Mouse (Mus musculus) forebrain, embryonic 12.5 days (tissue): ENCODE data around the gene Gch1. TPM values are rescaled to one million over a fixed set of nuclear protein-coding genes. Genes with fewer than 3 reads are reported as not detected.

Experiments used
- ATAC-seq: fragments of 200-750 bp; cut with Nextera tagmentation; 2 replicates; pipeline ENCODE4 v1.8.0; 2017; ENCODE audit warnings: moderate TSS enrichment; ENCODE audit not compliant: low FRiP score
- H3K27ac ChIP-seq: fragments of 300-500 bp; sonication (generic); 2 replicates; pipeline ENCODE4 v1.5.1; 2016; ENCODE audit warnings: mild to moderate bottlenecking
- H3K27me3 ChIP-seq: fragments of 300-500 bp; sonication (generic); 2 replicates; pipeline ENCODE4 v1.6.1; 2016; ENCODE audit warnings: mild to moderate bottlenecking
- H3K36me3 ChIP-seq: fragments of 300-500 bp; sonication (generic); replicated peaks from 2 replicates; pipeline ENCODE4 v1.6.1; 2016; ENCODE audit warnings: mild to moderate bottlenecking
- H3K4me1 ChIP-seq: fragments of 300-500 bp; sonication (generic); 2 replicates; pipeline ENCODE4 v1.6.1; 2016
- H3K4me2 ChIP-seq: fragments of 300-500 bp; sonication (generic); 2 replicates; pipeline ENCODE4 v1.6.1; 2016; ENCODE audit warnings: mild to moderate bottlenecking, moderate library complexity
- H3K4me3 ChIP-seq: fragments of 300-500 bp; sonication (generic); replicated peaks from 2 replicates; pipeline ENCODE4 v1.5.1; 2016; ENCODE audit warnings: mild to moderate bottlenecking
- H3K9ac ChIP-seq: fragments of 300-500 bp; sonication (generic); 2 replicates; pipeline ENCODE4 v1.6.1; 2016; ENCODE audit warnings: mild to moderate bottlenecking
- H3K9me3 ChIP-seq: fragments of 300-500 bp; sonication (generic); 2 replicates; pipeline ENCODE4 v1.6.1; 2016
- WGBS: fragments of 180-500 bp; shearing (Covaris S2); methylation state at CpG from one replicate; pipeline ENCODE4 v1.1.7; 2016; 5-methylcytosine and 5-hydroxymethylcytosine counted together
- polyA plus RNA-seq: library from polyadenylated mRNA; unstranded; fragments of >200 nt; fragmentation: Nextera tagmentation; extraction: Ambion mirVana; gene quantifications from 2 replicates; pipeline ENCODE4 v1.2.1, GENCODE M21; 2016

Gch1 gene
- polyA plus RNA-seq, result 1.4 and 1.6 TPM in 2 replicates

DNA sequence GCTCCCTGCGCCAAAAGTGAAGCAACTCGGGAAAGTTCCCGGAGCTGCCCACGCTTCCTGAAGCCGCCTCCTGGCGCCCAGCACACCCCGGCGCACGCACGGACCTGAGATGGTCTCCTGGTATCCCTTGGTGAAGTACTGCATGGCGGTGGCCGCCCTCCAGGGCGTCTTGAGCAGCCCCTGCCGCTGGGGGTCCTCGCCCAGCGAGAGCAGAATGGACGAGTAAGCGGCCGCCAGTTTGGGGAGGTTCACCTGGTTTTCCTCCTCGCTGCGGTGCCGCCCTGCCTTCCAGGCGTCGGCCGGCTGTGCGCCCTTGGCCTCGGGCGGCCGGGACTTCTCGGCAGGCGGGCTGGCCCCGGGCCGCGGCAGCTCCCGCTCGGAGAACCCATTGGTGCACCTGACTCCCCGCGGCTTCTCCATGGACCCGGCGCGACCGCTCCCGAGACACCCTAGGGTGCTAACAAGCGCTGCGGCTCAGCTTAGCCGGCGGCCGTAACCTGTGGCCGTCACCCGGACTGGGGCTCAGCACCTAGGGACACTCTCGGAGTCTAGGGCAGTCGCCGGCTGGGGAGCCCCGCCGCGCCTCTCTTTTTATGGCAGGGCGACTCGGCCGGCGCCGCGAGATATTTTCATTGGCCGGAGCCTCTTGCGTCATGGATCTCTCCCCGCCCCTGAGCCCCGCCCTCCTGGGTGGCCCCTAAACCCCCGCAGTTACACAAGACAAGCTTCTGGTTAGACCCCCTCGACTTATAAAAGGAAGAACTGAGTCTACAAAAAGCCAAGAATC is at the start of gene Gch1:
Gene Gch1, minus strand, starts transcription at position 566 of the 787 bp plus-strand sequence.
- no peaks in the 10 kb centered on the region for H3K9me3 ChIP-seq
- no peak within 1 kb of the TSS for H3K27ac ChIP-seq
- H3K9ac ChIP-seq, result peak within 1 kb of the TSS; percentile 66
- peak within 1 kb of the TSS; percentile 99 for H3K4me2 ChIP-seq
- ATAC-seq, result peak; percentile 93
- H3K27me3 ChIP-seq, result peaks cover 16% of the 10 kb centered on the region
- no peaks in the 10 kb centered on the region for H3K36me3 ChIP-seq
- peak within 1 kb of the TSS; percentile 73 for H3K4me3 ChIP-seq
- WGBS, result under 1% methylated on average over 68 of the region's 68 CpGs
- H3K4me1 ChIP-seq, result peaks cover 8% of the 10 kb centered on the region

DNA sequence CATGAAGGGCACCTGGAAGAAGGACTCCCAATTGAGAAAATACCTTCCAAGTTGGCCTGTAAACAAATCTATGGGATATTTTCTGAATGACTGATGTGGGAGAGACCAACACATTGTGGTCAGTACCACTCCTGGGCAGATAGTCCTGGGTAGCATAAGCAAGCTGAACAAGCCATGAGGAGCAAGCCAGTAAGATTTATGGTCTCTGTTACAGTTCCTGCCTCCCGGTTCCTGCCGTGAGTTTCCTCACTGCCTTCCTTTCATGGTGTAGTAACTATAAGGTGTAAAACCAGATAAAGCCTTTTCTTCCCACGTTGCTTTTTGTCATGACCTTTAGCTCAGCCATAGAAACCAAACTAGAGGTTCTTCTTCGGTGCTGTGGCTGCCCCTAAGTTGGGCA is 48.1 kb upstream of the Gch1 start:
- Histone ChIP-seq H3K27me3 (no peaks in the 10 kb centered on the region), H3K4me3 (no peak overlapping the region), H3K4me2 (no peak overlapping the region), H3K9me3 (peaks cover 6% of the 10 kb centered on the region; the same call in 1 of the 2 replicates), H3K27ac (no peak overlapping the region), H3K9ac (no peak overlapping the region), H3K36me3 (peaks cover 17% of the 10 kb centered on the region), H3K4me1 (no peaks in the 10 kb centered on the region)
- 88% methylated on average over 4 of the region's 4 CpGs for WGBS
- no peak for ATAC-seq

DNA sequence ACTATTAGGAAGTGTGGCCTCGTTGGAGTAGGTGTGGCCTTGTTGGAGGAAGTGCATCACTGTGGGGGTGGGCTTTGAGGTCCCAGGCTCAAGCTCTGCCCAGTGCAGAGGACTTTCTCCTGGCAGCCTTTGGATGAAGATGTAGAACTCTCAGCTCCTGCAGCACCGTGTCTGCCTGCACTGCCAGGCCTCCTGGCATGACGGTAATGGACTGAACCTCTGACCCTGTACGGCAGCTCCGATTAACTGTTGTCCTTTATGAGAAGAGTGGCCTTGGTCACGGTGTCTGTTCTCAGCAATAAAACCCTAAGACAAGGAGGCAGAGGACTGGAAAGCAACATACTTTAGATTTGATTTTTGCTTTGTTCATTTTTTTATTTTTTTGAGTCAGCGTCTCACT is 47.3 kb upstream of the Gch1 start:
- ATAC-seq, result no peak
- H3K4me3 ChIP-seq, result no peak overlapping the region
- no peaks in the 10 kb centered on the region for H3K27me3 ChIP-seq
- no peak overlapping the region for H3K9ac ChIP-seq
- no peak overlapping the region for H3K4me2 ChIP-seq
- no peak overlapping the region for H3K27ac ChIP-seq
- peaks cover 15% of the 10 kb centered on the region for H3K36me3 ChIP-seq
- H3K4me1 ChIP-seq, result no peaks in the 10 kb centered on the region
- 86% methylated on average over 7 of the region's 7 CpGs for WGBS
- peaks cover 6% of the 10 kb centered on the region; the same call in 1 of the 2 replicates for H3K9me3 ChIP-seq

DNA sequence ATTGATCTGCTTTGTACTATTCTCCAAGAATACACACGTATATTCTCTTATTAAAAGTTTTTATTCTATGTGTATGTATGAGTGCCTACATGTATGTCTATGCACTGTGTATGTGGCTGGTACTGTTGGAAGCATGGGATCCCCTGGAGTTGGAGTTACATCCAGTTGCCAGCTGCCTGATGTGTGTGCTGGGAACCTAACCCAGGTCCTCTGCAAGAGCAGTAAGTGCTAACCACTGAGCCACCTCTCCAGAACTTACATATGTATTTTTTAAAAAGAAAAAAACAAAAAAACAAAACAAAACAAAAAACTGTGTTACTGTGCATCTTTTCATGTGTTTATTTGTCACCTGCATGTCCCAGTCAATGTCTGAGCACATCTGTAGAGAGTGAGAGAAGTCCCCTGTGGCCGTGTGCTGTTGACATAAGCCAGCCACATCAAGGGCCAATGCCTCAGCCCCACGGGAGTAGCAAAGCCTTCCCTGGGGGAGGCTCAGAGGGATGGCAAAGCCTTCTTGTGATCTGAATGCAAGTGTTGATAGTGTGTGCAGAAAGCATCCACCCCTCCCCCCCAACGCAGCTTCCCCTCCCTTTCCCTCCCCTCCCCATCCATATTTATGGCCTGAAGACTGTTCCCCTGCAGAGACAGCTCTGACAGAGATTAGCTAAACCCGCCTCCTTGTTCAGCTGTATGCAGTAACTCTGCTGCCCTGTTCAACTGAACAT is 45.5 kb upstream of the Gch1 start:
- H3K27me3 ChIP-seq, result no peaks in the 10 kb centered on the region
- peaks cover 6% of the 10 kb centered on the region; the same call in 1 of the 2 replicates for H3K9me3 ChIP-seq
- H3K36me3 ChIP-seq, result 0 out of 2 replicates have a peak, but pooled peaks cover 2% of the 10 kb centered on the region
- no peak for ATAC-seq
- H3K4me3 ChIP-seq, result no peak overlapping the region
- H3K4me1 ChIP-seq, result no peaks in the 10 kb centered on the region
- no peak overlapping the region for H3K27ac ChIP-seq
- H3K9ac ChIP-seq, result no peak overlapping the region
- 70% methylated on average over 5 of the region's 5 CpGs for WGBS
- H3K4me2 ChIP-seq, result no peak overlapping the region

DNA sequence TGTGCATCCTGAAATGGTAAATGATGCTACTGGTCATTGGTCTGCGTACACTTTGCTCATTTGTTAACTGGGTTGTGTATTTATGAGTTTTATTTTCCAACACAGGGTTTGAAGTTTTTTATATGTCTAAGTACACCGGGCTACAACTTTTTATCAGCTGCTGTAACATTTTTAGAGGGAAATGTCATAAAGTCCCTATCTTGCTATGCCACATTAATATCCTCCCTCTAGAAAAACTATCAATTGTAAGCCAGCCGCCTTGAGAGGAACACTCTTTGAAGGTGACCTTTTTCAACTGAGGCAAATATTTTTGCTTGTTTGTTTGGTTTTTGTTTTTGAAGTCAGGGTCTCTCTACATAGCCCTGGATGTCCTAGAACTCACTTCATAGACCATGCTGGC is 44.8 kb upstream of the Gch1 start:
- WGBS, result 91% methylated on average over 3 of the region's 3 CpGs
- H3K9me3 ChIP-seq, result peaks cover 6% of the 10 kb centered on the region; the same call in 1 of the 2 replicates
- no peaks in the 10 kb centered on the region for H3K4me1 ChIP-seq
- H3K4me3 ChIP-seq, result no peak overlapping the region
- H3K27ac ChIP-seq, result no peak overlapping the region
- H3K36me3 ChIP-seq, result no peaks in the 10 kb centered on the region
- H3K9ac ChIP-seq, result no peak overlapping the region
- ATAC-seq, result no peak
- no peaks in the 10 kb centered on the region for H3K27me3 ChIP-seq
- no peak overlapping the region for H3K4me2 ChIP-seq

DNA sequence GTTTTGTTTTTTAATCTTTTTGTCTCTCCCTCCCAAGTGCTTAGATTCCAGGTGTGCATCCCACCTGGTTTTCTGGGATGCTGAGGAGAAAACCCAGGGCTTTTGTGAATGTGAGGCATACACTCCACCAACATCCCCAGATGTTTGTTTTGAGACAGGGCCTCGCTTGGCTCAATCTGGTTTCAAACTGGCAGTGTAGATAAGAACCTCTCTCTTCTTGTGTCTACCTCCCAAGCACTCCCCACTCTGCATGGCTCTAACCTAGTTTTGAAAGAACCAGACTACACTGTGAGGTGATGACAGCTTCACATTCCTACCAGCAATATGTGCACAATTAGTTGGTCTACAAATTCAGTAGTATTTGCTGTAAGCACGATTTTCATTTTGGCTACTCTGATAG is 44.4 kb upstream of the Gch1 start:
- no peaks in the 10 kb centered on the region for H3K4me1 ChIP-seq
- no peak overlapping the region for H3K4me2 ChIP-seq
- H3K9me3 ChIP-seq, result peaks cover 6% of the 10 kb centered on the region; the same call in 1 of the 2 replicates
- no peak overlapping the region for H3K9ac ChIP-seq
- no peak overlapping the region for H3K27ac ChIP-seq
- no peak overlapping the region for H3K4me3 ChIP-seq
- 75% methylated on average over 2 of the region's 2 CpGs for WGBS
- ATAC-seq, result no peak
- no peaks in the 10 kb centered on the region for H3K36me3 ChIP-seq
- H3K27me3 ChIP-seq, result no peaks in the 10 kb centered on the region

DNA sequence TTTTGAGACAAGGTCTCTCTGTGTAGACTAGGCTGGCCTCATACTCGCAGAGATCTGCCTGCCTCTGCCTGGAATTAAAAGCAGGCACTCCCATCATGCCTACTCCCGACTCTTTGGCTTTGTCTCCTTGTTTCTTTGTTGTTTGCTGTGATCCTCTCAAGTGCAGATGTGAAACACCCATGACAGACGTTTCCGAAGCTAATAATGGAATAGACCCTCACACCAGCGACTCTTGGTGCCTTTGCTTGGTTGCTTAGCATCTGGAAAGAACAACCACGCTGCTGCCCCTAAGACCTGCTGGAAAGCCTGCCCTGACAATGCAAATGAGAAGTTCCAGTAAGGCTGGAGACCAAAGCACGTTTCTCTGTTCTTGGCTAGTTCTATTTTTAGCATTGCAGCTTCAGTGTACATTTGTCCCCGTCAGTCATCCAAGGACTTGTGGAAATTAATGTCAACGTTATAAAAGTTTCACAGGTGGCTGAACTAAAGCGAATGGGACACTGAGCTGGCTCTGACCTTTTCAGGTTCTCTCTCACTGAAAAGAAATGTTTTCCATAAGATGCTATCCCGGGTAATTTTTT is 40.7 kb upstream of the Gch1 start:
- no peaks in the 10 kb centered on the region for H3K4me1 ChIP-seq
- no peak for ATAC-seq
- H3K4me3 ChIP-seq, result no peak overlapping the region
- H3K4me2 ChIP-seq, result no peak overlapping the region
- WGBS, result 80% methylated on average over 11 of the region's 11 CpGs
- no peak overlapping the region for H3K9ac ChIP-seq
- H3K27me3 ChIP-seq, result no peaks in the 10 kb centered on the region
- H3K27ac ChIP-seq, result no peak overlapping the region
- 0 out of 2 replicates have a peak, but pooled peaks cover 3% of the 10 kb centered on the region for H3K9me3 ChIP-seq
- no peaks in the 10 kb centered on the region for H3K36me3 ChIP-seq

DNA sequence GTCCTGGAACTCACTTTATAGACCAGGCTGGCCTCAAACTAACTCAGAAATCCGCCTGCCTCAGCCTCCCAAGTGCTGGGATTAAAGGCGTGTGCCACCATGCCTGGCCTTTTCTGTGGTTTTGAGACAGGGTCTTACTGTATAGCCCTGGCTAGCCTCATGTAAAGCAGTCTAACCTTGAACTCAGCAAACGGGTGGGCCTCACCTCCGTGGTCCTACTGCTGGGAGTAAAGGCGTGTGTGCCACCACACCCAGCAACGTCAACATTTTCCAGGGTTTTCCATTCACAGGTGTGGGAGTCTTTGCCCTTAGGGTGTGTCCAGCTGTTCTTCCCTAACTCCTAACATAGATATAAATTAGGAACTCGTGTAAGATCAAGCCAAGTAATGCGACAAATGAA is 36.7 kb upstream of the Gch1 start:
- no peaks in the 10 kb centered on the region for H3K36me3 ChIP-seq
- H3K9ac ChIP-seq, result no peak overlapping the region
- no peak overlapping the region for H3K4me3 ChIP-seq
- ATAC-seq, result no peak
- 0 out of 2 replicates have a peak, but pooled peaks cover 3% of the 10 kb centered on the region for H3K9me3 ChIP-seq
- no peaks in the 10 kb centered on the region for H3K27me3 ChIP-seq
- no peak overlapping the region for H3K27ac ChIP-seq
- no peaks in the 10 kb centered on the region for H3K4me1 ChIP-seq
- no peak overlapping the region for H3K4me2 ChIP-seq
- WGBS, result 90% methylated on average over 8 of the region's 8 CpGs

DNA sequence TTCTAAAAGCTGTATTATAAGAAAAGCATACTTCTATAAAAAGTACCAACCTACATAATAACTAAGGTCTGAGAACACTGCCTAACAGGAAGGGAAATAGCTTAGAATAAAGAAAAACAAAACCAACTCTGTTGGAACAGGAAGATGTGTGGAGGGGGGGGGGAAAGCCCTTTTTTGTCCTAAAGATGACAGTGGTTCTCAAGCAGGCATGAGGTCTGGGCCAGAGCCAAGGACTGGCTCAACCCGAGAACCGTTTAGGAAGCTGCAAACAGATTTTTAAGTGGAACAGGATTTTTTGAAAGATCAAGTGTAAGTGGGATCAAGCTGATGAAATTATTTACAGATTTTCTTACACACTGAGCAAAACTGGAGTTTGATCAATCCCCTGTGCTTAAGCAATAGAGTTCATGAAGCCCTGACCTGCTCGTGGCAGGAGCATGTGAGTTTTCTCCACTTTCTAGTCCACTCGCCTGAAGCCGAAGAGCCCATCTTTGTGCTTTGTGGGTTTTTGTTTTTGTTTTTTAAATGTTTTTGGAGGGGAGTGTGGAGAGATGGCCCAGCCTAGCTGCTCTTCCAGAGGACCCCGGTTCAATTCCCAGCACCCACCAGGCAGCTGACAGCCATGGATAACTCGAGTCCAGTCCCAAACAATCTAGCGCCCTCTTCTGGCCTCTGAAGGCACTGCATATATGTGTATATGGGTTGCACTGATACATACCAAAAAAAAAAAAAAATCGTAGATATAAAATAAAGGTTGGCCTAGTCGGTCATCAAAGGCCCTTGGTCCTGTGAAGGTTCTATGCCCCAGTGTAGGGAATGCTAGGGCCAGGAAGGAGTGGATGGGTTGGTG is 35.5 kb upstream of the Gch1 start:
- Histone ChIP-seq H3K27ac (no peak overlapping the region), H3K4me3 (no peak overlapping the region), H3K4me2 (no peak overlapping the region), H3K36me3 (no peaks in the 10 kb centered on the region), H3K27me3 (no peaks in the 10 kb centered on the region), H3K9ac (no peak overlapping the region), H3K4me1 (no peaks in the 10 kb centered on the region), H3K9me3 (0 out of 2 replicates have a peak, but pooled peaks cover 3% of the 10 kb centered on the region)
- WGBS, result 79% methylated on average over 10 of the region's 10 CpGs
- no peak for ATAC-seq

DNA sequence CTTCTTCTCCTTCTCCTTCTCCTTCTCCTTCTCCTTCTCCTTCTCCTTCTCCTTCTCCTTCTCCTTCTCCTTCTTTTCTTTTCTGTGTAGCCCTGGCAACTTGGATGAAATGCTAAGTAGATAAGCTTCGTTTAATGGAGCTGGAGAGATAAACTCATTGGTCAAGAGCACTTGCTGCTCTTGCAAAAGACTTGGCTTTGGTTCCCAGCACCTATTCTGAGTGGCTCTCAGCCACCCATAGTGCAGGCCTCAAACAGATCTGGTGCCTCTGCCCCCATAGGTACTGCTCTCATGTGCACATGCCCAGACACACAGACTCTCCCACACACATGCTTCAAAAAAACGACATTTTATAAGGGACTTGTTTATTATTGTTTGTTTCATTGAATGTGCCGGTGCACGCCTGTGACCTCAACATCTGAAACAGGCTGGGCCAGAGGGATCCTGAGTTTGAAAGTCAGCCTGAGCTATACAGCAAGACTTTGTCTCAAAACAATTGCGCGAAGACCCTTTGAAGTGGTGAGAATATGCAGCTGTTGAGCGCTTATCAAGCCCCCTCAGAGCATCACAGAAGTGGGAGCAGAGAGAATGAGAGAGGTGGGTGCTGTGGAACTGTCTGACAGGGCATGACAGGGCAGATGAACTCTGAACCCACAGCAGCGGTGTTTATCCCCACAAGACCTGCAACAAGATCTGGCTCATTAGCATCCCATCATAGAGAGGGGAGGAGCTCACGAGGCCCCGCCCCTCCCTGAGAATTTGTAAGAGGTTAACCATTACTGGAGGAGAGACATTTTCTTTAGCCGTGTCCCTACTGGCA is 33.6 kb upstream of the Gch1 start:
- 0 out of 2 replicates have a peak, but pooled peaks cover 3% of the 10 kb centered on the region for H3K9me3 ChIP-seq
- no peak for ATAC-seq
- H3K9ac ChIP-seq, result no peak overlapping the region
- no peaks in the 10 kb centered on the region for H3K36me3 ChIP-seq
- no peaks in the 10 kb centered on the region for H3K27me3 ChIP-seq
- 82% methylated on average over 11 of the region's 11 CpGs for WGBS
- H3K4me3 ChIP-seq, result no peak overlapping the region
- no peak overlapping the region for H3K27ac ChIP-seq
- no peak overlapping the region for H3K4me2 ChIP-seq
- no peaks in the 10 kb centered on the region for H3K4me1 ChIP-seq

DNA sequence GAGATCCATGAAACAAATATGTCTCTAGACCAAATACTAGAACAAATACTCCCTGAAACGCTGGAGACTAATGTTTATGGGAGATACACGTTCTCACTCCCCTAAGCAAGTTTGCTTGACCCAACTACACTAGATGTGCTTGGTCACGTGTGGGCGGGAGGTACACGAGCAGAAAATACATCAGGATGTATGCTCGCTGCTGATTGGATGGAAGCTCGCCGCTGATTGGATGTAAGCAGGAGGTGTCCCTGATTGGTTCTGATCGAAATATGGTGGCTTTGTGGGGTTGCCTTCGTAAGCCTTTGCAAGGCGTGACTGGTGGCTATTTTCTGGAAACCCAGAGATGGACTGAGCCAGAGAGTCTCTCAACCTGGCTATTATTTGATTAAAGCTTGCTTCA is 32.4 kb upstream of the Gch1 start:
- Histone ChIP-seq H3K4me3 (no peak overlapping the region), H3K4me1 (no peaks in the 10 kb centered on the region), H3K9ac (no peak overlapping the region), H3K9me3 (0 out of 2 replicates have a peak, but pooled peaks cover 3% of the 10 kb centered on the region), H3K4me2 (no peak overlapping the region), H3K27me3 (no peaks in the 10 kb centered on the region), H3K27ac (no peak overlapping the region), H3K36me3 (no peaks in the 10 kb centered on the region)
- no peak for ATAC-seq
- WGBS, result 87% methylated on average over 11 of the region's 11 CpGs
